Mouse (Mus musculus) cerebellum, adult 8-10 months (tissue): ENCODE measurements at regions not wholly inside any gene's neighbourhood (a gene's known extent, or its start where the extent isn't known, plus 50 kb on each side); places are given as distances from the start of the nearest gene placed in this dataset.

Experiments used
- DNase-seq: peaks from one replicate; pipeline ENCODE4 v3.0.0; 2022

GRCm38 (mm10) chr15:23682128-23682527 is 1133.3 kb downstream of the Cdh18 start:
- no peak for DNase-seq

- DNase-seq: peak; percentile 36
Measured at GRCm38 (mm10) chr15:23708609-23709008, 1159.8 kb downstream of the Cdh18 start.
